Mouse (Mus musculus) spleen, postnatal 4 days (tissue): ENCODE measurements at regions not wholly inside any gene's neighbourhood (a gene's known extent, or its start where the extent isn't known, plus 50 kb on each side); places are given as distances from the start of the nearest gene placed in this dataset.

Experiments used
- DNase-seq, 2 experiments: peaks; one replicate each; pipeline ENCODE4 v3.0.0; 2022; ENCODE audit warnings: low spot score in 2 of 2

DNA sequence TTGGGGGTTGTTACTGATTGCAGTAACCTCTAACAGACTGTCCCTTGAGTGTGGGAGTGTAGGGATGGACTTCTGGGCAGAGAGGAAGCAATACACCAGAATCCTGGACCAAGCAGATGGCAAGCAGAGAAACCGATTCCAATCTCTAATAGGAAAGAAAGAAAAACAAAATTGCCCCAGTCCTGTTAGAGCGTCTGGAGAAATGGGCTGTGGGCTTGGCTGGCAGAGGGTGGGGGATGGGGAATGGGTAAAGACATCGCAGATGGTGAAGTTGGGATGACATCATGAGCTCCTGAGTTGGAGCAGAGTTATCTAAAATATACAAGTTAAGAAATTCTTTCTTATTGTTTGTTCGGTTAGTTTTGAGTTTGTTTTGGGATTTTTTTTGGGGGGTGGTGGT lies 260.5 kb downstream of the Ptpru start:
- no peak for DNase-seq

- no peak for DNase-seq
Measured at GRCm38 (mm10) chr4:131585946-131586345, 252.1 kb downstream of the Ptpru start.

- no peak for DNase-seq
Measured at GRCm38 (mm10) chr4:131587536-131587935, 250.6 kb downstream of the Ptpru start.

GRCm38 (mm10) chr4:131590136-131590535 lies 248.0 kb downstream of the Ptpru start:
- DNase-seq, result no peak

- no peak for DNase-seq
Measured at GRCm38 (mm10) chr4:131591456-131591855, 246.6 kb downstream of the Ptpru start.

DNA sequence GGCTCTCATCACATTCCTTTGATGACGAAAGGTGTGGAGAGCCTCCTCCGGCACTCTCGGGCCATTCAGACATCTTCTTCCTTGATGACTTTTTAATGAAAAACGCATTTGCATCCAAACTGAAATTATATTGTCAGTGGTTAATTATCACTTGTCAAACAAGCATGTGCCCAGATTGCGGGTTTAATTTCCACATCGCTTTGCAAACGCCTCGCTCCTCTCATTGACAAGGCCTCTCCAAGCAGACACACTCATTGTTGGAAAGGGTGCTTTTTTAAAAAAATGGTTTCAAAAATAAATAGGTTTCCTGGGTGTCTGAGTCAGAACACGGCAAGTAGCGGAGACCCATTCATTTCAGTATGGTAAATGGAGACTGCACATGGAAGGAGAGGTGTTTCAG lies 240.1 kb downstream of the Ptpru start:
- no peak for DNase-seq

- DNase-seq, result no peak
Measured at GRCm38 (mm10) chr4:131614434-131614833, 223.7 kb downstream of the Ptpru start.

- DNase-seq, result no peak
Measured at GRCm38 (mm10) chr4:131615587-131615986, 222.5 kb downstream of the Ptpru start.

DNA sequence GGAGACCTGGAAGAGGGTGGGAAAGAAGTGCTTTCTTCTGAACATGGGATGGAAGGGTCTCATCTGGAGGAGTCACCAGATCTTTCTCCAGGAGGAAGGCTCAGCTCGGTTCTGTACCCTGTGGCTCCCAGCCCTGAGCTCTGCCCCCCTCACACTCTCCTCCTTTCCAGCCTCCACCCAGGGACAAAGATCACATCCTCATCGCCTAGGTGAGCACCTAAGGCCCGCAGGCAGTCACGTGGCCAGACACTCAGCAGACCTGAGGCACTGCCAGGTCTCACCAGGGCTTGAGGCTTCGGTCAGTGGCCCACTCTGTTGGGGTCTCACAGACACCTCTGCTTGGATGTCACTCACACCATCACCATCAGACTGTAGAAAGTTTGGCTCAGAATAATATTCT lies 200.0 kb downstream of the Ptpru start:
- DNase-seq, result no peak

- no peak for DNase-seq
Measured at GRCm38 (mm10) chr4:131656034-131656433, 182.1 kb downstream of the Ptpru start.

- DNase-seq, result no peak
Measured at GRCm38 (mm10) chr4:131657922-131658321, 180.2 kb downstream of the Ptpru start.

- DNase-seq, result no peak
Measured at GRCm38 (mm10) chr4:131660931-131661330, 177.2 kb downstream of the Ptpru start.

- no peak for DNase-seq
Measured at GRCm38 (mm10) chr4:131671784-131672515, 166.1 kb downstream of the Ptpru start.

DNA sequence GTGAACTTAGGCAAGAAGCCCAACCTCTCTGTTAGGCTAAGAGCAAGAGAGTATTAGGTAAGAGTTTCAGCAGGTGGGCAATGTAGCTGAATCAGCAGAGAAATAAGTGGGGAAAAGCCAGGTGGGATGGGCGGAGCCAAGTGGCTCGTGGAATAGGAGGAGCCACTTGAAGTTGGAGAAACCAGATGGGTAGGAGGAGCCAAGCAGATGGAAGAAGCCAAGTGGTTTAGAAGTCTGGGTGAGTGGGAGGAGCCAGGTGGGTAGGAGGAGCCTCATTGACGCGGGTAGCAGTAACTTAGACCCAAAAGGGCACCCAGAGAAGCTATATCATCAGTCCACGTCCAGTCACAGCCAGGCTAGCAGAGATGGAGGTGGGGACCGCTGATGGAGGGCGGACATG lies 160.1 kb downstream of the Ptpru start:
- no peak for DNase-seq

GRCm38 (mm10) chr4:131683176-131683575 lies 154.9 kb downstream of the Ptpru start:
- no peak for DNase-seq

DNA sequence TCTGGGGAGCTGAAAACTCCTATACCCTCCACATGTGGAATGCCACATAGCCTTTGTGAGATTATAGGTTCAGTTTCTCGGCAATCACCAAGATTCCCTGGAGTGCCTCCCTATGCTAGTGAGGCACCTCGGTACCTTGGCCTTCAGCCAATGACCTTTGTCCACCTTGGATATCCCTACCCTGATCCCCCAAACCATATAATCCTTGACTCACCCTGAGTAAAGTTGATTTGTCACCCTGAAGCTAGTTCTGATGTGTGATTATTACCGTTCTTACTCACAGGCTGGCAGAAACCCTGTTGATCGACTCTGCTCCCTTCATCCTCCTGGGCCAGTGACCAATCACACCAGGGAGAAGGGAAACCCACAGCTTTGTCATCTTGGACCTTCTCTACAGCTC lies 152.5 kb downstream of the Ptpru start:
- DNase-seq, result no peak

GRCm38 (mm10) chr4:131694232-131694631 lies 143.9 kb downstream of the Ptpru start:
- no peak for DNase-seq

DNA sequence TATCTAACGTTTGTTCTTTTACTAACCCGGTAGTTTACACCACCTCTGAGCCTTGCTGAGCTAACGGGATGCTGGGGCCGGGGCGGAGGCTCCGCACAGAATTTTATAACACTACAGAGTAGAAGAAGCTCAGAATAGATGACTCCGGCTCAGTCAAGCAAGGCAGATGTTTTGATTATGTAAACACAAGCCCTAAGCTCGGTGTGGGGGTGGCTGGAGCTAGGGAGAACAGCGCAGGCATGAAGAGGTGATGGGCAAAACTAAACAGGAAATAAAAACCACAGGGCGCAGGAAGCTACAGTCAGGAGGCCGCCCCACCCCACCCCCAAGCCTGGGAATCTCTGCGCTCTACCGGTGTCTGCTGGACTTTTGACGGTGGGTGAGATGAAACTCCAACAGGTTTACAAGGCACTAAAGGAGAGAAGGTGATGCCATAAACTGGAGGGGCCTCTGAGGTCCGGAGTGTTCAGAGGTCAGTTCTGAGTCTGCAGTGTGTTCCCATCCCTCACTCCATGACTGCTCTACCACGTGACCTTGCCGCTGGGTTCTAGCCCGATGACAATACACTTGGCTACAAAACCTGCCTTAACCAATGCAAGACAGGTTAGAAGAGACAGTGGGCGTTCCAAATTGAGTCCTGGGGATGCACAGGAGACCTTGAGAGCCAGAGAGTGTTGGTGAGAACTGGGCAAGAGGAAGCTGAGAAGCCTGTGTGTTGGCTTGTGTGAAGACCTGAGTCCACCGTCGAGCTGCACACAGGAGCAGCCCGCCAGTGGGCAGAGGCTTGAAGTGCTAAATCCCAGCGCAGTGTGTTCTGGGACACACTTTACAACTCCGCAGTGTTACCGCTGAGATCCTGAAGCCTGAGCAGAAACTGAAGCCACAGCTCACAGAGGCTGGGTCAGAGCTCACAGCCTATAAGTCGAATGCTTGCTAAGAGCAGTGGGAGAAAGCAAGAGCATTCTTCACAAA lies 141.9 kb downstream of the Ptpru start:
- no peak for DNase-seq
